Mouse (Mus musculus): ENCODE results near the gene Cmah. TPM values are rescaled to one million over a fixed set of nuclear protein-coding genes. Genes with fewer than 3 reads are reported as not detected.

Cmah gene
- 1 to 10 TPM; 2.1 to 3.2 TPM for total RNA-seq (2021)
- long read RNA-seq, experiment 1, partial matches to known transcripts = 0 of 9 reads
- long read RNA-seq, experiment 1, other reads (novel, unspliced or antisense) = 9 of 9 reads
- long read RNA-seq, experiment 2, partial matches to known transcripts = 0 of 4 reads
- long read RNA-seq, experiment 2, other reads (novel, unspliced or antisense) = 4 of 4 reads

DNA sequence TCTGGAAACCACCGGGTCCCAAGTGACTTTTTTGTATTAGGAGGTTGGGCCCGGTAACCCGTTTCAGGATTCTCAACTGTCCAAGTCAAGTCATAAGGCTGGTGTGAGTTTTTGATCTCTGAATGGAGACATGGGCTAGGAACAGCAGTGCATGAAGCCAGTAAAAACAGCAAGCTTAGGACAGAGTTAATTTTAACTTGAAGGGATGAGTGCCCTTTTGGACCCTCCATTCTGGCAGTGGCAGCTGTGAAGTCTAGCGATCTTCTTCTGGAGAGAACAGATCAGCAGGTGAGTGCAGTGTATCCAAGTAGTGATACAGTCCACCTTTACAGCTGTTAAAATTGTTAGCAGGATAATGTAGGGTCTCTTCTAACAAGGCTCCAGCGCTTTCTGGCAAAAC is at the start of gene Cmah:
TSS of gene Cmah (plus strand) at position 204 of the 400 bp plus-strand sequence.
- no peak for DNase-seq

DNA sequence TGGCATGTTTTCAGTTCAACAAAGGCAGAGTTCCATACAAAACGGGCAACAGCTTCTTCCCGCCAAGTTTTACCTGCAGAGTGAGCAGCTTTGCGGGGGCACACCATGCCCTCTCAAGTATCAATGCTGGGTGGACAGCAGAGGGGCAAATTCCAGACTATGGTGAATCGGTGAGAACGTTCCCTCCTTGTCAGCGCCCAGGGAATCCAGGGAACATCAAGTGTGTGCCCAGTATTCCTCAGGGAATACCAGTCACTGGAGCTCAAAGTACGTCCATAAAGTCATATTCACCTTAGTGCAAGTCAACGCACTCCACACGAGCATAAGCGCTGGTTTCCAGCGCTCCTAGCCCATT is 47.8 kb upstream of the Cmah start:
- no peak for DNase-seq

DNA sequence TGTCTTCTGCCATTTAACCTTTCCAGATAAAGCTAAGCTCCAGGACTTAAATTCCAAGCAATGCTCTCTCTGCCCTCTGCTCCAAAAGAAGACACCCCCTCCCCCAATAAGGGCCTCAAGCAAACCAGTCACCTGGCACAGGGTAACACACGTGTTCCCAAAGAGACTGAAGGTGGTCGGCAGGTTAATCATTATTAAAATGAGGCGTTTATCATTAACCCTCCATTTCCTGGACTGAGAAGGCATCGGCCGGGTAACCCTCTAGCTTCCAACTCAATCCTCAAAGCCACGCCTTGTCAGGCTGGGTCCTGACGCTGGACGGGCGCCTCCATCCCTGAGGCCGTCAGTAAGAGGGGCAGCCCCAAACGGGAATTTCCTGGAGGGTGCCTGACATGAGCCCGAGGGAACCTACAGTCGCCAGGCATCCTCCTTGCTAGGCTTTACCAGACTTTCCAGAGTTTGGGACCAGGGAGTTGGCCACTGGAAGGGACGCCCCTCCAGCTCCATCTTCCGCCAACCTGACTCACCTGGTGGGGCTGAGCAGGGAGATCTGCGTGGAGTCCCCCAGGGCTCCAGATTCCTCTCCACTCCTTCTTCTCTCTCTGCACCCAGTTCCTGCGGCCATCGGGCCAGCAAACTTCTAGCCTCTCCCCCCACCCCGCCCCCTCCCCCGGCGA is 47.3 kb upstream of the Cmah start:
- no peak for DNase-seq

DNA sequence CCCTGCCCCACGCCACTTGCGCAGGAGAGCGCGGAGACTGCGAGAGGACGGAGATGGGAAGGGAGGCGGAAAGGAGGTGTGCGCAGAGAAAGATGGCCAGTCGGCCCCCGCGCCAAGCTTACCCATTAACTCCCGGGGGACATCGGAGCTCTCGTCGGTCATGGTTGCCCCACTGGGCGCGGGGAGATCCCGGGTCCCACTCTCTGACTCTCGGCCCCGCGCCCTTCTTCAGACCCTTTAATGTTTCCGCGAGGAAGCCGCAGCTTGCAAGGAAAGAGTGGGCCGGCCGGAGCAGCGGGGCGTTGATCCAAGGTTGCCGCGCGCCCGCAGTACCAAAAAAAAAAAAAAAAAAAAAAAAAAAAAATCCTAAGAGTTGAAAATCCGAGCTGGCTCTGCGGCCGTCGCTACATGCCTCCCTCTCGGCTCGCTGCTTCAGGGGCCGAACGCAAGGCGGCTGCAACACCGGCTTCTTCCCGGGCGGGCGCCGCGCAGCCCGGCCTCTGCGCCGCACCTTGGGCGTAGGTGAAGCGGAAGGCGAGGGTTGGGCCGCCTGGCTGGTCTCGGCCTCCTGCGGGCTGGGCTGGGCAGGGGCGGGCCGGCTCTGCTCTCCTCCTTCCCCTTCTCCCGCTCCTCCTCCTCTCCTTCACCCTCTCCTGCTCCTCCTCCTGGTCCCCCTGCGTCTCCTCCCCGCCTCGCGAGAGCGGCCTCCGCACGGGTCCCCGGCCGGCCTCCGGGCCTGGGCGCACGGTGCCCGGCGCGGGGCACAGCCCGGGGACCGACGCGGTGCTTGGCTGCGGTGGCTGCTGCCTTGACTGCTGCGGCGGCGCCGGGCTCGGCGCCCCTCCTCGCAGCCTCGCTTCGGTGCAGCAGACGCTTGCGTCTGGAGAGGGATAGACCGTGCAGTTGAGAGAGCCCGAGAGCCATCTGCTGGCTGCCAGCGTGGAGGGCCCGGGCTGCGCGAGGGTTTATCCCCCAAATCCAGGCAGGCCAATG is 46.5 kb upstream of the Cmah start, which contains the start of gene Carmil1:
TSS of gene Carmil1 (minus strand) at position 357 of the 993 bp plus-strand sequence.
- peak; percentile 78 for DNase-seq

DNA sequence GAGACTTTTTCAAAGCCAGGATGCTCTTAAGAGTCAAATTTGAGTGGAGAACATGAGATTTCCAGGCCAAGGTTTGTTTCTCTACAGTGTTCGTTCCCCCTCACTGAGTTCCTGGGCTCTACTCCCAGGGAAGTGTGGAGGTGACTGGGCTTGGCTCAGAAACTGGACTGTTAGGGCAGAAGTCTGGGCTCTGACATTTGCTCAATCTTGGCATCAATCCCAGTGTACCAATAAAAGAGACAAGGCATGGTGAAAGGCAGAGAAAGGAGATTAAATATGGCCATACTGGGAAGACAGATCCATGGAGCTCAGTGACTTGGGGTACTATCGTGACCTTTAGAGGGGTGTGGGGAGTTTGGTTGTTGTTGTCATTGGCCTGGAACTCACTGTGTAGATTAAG is 39.8 kb upstream of the Cmah start:
- no peak for DNase-seq

DNA sequence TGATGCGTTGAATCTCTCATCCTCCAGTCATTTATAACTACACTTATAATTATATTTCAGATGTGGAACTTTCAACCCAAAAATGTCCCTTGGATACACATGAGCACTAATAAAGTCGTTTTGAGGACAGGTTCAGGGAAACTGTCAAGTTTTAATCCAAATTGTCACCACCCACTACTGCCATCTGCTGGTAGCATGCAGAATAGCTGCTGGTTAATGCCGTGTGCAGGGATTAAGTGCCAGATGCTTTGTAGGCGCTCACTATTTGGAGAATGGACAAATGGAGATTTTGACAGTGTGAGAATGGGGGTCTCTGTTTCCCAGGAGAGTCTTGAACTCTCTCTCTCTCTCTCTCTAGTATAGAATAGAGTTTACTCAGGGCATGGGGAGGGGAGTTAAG is 30.0 kb upstream of the Cmah start:
- DNase-seq = no peak

DNA sequence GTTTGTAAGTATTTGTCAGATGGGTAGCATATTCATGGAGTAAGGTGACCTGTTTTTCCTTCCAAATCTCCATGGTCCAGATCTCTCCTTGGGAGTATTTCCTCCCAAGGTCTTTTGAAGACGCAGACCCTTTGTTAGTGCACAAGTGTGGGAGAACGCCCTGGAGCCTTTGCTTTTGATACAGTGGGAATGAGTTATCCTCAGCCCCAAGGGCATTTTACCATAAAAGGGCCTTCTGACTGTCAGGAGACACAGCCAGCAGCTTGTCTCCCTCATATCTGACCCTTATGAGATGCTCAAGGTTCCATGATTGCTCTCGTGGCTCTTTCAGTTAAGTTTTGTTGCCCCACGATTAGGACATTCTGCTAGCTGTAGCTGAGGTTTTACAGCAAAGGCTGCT is 21.7 kb upstream of the Cmah start:
- no peak for DNase-seq

DNA sequence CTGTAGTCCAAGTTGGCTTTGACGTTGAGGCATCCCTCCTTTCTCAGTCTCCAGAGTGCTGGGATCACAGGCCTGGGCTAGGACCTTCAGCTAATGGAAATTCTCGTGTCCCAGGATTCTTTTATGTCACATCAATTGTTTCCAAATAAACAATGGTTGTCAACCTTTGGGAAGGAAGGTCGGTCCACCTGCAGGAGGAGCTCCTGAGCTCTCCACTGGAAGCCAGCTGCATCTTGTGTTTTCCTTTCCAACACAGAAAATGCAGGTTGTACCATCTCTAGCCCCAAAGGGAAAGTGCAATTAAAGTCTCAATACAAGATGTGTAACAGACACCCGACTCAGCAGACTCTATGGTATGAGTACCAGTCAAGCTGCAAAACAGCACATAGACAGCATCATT is 21.0 kb upstream of the Cmah start:
- DNase-seq = no peak

DNA sequence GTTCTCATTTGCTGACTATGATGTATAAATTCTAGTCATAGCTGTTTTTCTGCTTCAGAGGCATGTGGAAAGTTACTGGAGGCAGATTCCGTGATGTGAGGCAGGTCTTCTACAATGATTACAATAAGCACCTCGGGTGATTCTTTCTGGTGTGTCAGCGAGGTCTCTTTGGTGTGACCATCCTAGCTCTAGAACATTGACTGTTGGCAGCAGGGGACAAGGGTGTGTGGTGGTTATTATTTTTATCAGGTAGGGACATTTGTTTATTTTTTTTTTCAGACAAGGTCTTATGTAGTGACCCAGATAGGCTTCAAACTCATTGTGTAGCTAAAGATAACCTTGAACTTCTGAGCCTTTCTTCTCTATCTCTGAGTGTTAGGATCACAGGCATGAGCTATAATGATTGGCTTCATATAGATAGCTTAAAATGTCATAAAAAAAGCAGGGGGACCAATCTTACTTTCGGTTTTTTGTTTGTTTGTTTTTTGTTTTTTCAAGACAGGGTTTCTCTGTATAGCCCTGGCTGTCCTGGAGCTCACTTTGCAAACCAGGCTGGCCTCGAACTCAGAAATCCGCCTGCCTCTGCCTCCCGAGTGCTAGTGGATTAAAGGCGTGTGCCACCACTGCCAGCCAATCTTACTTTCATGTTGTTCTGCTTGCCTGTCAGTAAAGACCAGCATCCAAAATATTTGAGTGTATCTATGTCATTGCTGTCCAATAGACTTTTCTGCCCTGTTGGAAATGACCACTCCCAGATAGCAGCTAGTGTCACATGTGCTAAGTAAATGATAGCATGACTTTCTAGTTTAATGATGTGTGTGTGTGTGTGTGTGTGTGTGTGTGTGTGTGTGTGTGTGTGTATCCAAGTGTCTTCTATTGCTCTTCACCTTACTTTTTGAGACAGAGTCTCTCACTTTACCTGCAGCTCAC is 15.9 kb upstream of the Cmah start:
- DNase-seq = no peak

DNA sequence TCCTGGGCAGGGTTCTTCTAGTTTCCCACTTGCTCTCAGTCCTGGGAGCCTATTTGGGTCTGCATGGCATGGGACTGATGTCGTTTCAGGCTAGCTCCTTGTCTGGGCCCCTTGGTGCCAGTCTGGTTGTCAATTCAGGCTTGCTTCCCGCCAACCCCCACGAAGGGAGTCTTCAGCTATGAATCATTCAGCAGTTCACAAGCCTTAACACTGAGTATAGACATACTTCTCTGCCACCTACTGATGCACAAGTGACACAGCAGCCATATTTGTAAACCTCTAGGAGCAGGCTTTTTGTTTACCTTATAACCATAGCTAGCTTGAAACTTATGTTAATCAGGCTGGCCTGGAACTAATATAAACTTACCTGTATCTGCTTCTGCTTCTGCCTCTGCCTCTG is 10.6 kb upstream of the Cmah start:
- no peak for DNase-seq

DNA sequence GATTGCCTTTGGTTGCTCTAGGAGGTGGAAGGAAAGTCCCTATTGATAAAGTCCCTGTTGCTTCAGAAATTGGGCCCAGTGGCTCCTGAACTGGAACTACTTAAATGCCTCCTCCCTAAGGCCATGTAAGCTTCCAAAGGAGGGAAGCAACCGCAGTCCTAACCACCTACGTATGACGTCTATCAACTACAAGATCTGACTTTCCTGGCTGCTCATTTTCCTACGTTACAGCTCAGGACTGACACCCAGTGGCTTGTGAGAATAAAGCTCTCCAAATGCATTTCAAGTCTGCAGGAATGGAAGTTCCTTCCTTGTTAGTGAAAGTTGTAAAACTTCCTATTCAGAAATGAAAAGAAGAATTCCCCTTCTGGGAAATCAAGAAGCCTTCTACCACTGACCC is 8.6 kb upstream of the Cmah start:
- no peak for DNase-seq

DNA sequence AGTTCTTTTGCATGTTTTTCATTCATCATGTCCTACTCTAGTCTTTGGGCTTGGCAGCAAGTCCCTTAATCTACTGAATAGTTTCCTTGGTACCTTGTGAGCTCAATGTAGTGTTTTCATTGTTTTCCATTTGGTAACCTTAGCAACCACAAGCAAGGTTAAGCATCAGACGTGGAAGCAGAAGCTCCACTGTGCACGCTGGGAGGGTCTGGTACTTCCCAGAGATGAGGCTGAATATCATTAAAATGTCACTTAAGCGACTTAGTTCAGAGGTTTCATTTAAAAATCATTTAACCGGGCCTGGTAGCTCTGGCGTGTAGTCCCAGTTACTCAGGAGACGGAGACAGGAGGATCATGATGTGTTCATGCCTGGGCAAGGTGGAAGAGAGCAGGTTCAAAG is 5.9 kb upstream of the Cmah start:
- DNase-seq = no peak

DNA sequence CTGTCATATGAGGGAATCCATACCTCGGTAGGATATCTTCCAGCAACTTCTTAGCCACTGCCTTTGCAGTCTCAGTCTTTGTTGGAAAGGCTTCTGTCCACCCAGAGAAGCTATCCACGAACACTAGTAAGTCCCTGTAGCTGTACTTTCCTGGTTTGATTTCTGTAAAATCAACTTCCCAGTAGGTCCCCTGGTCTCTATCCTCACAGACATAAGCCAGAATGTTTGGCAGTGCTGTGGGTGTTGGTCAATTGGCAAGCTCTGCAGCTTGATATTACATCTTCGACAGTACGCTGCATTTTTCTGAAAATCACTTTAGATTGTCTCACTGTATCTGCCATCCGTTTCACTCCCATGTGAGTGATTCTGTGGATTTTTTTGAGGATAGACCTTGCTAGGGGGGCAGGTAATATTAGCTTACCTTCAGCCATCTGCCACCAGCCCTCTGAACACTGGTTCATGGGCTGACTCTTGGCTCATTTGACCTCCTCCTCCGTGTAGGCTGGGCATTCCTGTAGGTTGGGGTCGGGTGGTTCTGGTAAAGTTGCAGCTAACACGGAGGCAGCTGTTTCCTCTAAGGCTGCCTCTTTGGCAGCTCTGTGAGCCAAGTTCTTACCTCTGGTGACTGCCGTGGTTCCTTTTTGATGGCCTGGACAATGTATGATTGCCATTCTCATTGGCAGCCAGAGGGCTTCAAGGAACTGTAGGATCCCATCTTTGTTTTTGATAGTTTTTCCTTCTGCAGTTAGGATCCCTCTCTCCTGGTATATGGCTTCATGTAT is 1.0 kb downstream of the Cmah start:
- no peak for DNase-seq

DNA sequence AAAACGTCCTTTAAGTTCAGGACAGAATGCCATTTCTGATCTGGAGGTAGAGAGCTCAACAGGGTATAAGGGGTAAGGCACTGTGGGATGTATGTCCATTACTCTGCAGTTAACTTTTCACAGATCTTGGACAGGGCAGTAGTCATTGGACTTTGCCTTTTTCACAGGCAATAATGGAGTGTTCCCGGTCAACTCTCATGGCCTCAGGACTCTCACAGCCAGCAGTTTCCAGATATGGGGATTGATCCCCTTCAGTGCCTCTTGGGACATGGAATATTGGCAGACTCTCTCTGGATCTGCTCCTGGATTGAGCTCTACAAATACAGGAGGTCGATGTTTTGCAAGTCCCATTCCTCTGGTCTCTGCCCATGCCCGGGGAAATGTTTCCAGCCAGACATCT is 2.9 kb downstream of the Cmah start:
- no peak for DNase-seq

DNA sequence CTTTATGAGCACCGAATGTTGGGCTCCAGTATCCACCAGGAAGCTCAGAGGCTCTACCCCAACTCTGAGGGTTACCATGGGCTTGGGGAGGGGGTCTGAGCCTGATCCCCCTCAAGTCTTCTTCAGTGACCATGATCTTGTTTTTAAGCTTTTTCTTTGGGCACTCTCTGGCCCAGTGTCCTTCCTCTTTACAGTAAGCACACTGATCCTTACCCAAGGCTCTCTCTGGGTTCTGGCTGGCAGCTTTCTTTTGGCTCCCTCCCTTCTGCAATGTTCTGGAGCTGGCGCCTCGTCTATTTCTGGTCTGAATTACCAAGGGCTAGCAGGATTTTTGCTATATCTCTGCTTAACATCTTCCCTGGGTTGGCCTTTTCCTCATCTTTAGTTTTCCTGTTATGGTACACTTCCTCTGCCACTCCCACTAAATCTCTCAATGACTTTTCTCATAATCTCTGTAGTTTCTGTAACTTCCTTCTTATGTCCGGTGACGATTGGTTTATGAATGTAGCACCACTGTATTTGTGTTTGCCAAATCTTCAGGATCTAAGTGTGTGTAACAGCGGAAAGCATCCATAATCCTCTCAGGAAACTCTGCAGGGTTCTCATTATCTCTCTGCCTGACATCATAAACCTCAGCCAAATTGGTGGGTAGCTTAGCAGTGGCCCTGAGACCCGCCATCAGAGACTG is 3.8 kb downstream of the Cmah start:
- no peak for DNase-seq

DNA sequence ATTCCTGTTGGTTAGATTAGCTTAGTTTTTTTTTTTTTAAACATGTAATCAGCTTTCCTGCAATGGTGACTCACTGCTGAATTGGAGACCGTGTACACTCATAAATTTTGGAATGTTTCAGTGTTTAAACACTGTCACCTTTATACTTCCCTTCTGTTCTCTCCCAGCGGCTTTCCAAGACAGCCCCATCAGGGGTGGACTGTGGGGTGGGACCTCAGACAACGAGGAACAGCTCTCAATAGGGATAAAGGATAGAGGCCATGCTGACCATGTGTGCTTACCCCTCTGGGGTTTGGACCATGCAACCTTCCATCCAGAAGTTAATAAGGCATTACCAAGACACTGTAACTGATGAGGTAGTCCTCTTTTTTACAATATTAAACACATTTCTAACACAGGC is 5.3 kb downstream of the Cmah start:
- no peak for DNase-seq

DNA sequence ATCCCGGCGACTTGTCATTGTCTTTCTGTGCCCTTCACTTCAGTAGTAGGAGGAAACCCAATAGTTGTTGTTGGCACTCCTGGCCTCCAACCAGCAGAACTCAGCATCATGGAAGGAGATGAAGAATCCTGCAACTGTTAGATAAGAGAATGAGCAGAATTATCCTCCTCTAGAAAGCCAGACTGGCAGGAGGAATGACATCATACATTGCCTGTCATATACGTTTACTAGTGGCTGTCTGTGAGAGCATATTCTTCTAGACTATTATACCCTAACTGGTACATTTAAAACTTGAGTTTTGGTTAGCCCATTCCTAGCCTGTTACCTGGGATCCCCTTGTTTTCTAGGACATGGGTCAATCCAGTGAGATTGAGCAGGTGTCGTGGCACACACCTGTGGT is 9.6 kb downstream of the Cmah start:
- DNase-seq = no peak

DNA sequence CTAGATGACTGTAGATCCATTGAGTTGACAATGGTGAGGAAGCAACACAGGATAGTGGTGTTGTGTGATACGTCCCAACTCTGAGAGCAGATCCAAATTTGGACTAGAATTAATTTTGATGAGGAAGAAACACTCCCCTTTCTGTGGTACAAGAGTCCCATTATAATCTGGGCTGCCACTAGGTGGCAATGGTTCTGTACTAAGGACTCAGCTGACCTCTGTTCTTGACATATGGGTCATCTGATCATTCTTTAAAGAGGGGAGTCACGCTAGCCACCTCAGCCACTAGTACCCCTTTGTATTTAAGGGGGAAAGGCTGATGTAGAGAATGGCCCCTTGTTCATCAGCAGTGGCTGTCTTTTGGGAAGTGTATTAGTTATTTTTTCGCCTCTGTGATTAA is 10.7 kb downstream of the Cmah start:
- DNase-seq = no peak

DNA sequence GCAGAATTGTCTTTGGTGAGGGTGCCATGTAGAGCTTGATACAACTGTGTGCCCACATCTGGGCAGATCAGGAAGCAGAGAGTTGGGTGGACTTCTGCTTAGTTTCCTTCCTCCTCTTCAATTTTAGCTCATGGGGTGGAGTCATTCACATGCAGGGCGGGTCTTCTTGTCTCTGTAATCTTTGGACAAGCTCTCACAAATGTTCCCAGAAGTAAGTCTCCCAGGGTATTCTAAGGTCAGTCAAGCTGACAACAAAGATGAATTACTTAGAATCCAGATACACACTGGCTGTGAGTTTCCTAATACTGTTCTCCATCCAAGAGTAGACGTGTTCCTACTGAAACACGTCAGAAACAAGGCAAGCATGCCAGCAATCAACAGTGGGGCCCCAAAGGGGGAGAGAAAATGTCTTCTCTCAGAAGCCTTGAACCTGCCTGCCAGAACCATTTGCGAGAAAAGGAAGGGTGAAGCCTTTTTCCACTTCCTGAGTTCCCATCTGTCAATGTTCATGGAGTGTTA is 11.2 kb downstream of the Cmah start:
- peak; percentile 48 for DNase-seq

DNA sequence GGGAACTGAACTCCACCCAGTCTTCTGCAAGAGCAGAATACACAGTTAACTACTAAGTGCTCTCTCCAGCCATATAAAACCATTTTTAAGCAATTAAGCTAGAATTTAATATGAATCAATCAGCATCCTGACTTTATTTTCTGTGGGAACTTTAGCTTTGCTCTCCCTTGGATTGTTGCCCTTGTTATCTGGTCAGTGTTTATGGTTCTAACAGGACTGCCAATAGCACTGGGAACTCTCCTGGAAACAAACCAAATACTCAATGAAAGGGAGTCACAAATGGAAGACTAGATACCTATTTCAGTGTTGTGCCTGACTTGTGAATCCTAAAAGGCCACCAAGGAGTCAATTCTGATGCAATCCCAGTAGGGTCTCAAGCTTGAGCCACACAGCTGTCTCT is 12.7 kb downstream of the Cmah start:
- no peak for DNase-seq

Data from gastrocnemius, postnatal 25 days (tissue).